ENCODE assay signal across 14 mouse cellular contexts in genomic region chr15:85651718-85652420, GRCm38 (mm10).
DNase-seq lines count a peak whose midpoint lies in the region; ATAC-seq and TF ChIP-seq lines count a peak whose summit lies in the region.
"Had no signal": no experiment of that assay in that cellular context is flagged by ENCODE, and none has a peak within 500 bp of the region (broad histone marks: within the 10 kb centered on the region; RNA-seq: fewer than 3 reads in every experiment).

No protein-coding gene starts in this region.

- no peak overlapping the region for H3K9ac ChIP-seq in stomach, embryonic 15.5 days
- no peak overlapping the region for H3K9ac ChIP-seq in stomach, postnatal 0 days (ENCODE audit: low read length)
- H3K9ac ChIP-seq in hindbrain, embryonic 16.5 days (ENCODE audit: low read depth, low read length): no peak overlapping the region
- H3K9ac ChIP-seq: limb, embryonic 12.5 days had no signal

- peaks cover 43% of the 10 kb centered on the region for H3K4me1 ChIP-seq in stomach, embryonic 15.5 days
- H3K4me1 ChIP-seq in stomach, postnatal 0 days (replicated peaks; ENCODE audit: control insufficient read depth, insufficient read depth): peaks cover 6% of the 10 kb centered on the region; the same call in 1 of the 2 replicates
- peaks cover 40% of the 10 kb centered on the region for H3K4me1 ChIP-seq in hindbrain, embryonic 16.5 days (ENCODE audit: control insufficient read depth, insufficient read depth, low read depth, low read length)

- TF ChIP-seq EP300 in stomach, postnatal 0 days (optimal IDR thresholded peaks at IDR 0.05): no peak

- peak; percentile 92 for DNase-seq in heart, adult 11 months
- DNase-seq in heart, postnatal 14 days: no peak
- DNase-seq in stomach, postnatal 0 days (ENCODE audit: low spot score): no peak
- no peak for DNase-seq in frontal cortex, postnatal 10 days (ENCODE audit: low spot score in 2 of 2)
- no peak for DNase-seq in adrenal gland, adult 18-20 months (ENCODE audit: low spot score in 2 of 2)
- DNase-seq: heart, postnatal 10 days; layer of hippocampus, postnatal 36 days; lung, postnatal 36 days; thymus, postnatal 4 days had no signal

- H3K27ac ChIP-seq in stomach, embryonic 15.5 days: 0 out of 2 replicates have a peak overlapping the region, but pooled peaks have one; percentile 97
- H3K27ac ChIP-seq in stomach, postnatal 0 days (replicated peaks): no peak overlapping the region
- peak overlapping the region; percentile 95 for H3K27ac ChIP-seq in hindbrain, embryonic 16.5 days (ENCODE audit: low read depth, low read length)

- H3K4me2 ChIP-seq in stomach, embryonic 15.5 days: no peak overlapping the region
- no peak overlapping the region for H3K4me2 ChIP-seq in stomach, postnatal 0 days (replicated peaks; ENCODE audit: low read depth)
- H3K4me2 ChIP-seq in hindbrain, embryonic 16.5 days (ENCODE audit: low read length): no peak overlapping the region

- intact Hi-C loops in heart, postnatal 14 days (cut with DNase I): no loop called here

- H3K9me3 ChIP-seq in stomach, embryonic 15.5 days: no peaks in the 10 kb centered on the region
- no peaks in the 10 kb centered on the region for H3K9me3 ChIP-seq in stomach, postnatal 0 days (ENCODE audit: control insufficient read depth, low read length)
- no peaks in the 10 kb centered on the region for H3K9me3 ChIP-seq in hindbrain, embryonic 16.5 days (ENCODE audit: control insufficient read depth, low read length)
- H3K9me3 ChIP-seq: limb, embryonic 12.5 days had no signal

- no peaks in the 10 kb centered on the region for H3K27me3 ChIP-seq in stomach, embryonic 15.5 days (replicated peaks)
- no peaks in the 10 kb centered on the region for H3K27me3 ChIP-seq in stomach, postnatal 0 days (ENCODE audit: control insufficient read depth, insufficient read depth, low read length)
- H3K27me3 ChIP-seq in hindbrain, embryonic 16.5 days (replicated peaks; ENCODE audit: control insufficient read depth, insufficient read depth, low read length): no peaks in the 10 kb centered on the region

- 77% methylated on average over 9 of the region's 9 CpGs for WGBS in stomach, embryonic 15.5 days
- 86% methylated on average over 9 of the region's 9 CpGs for WGBS in stomach, postnatal 0 days
- WGBS in hindbrain, embryonic 16.5 days: 71% methylated on average over 9 of the region's 9 CpGs

- no peak for ATAC-seq in stomach, embryonic 15.5 days (ENCODE audit: insufficient read depth, low FRiP score, low read depth)
- no peak for ATAC-seq in stomach, postnatal 0 days (ENCODE audit: low FRiP score, low TSS enrichment)
- no peak for ATAC-seq in hindbrain, embryonic 16.5 days
- ATAC-seq: activated CD4-positive, CD25-positive, alpha-beta regulatory T cell, adult 4 months; intestine, postnatal 0 days had no signal

- no peaks in the 10 kb centered on the region for H3K36me3 ChIP-seq in stomach, embryonic 15.5 days
- H3K36me3 ChIP-seq in stomach, postnatal 0 days (ENCODE audit: control insufficient read depth, insufficient read depth, low read length): no peaks in the 10 kb centered on the region
- no peaks in the 10 kb centered on the region for H3K36me3 ChIP-seq in hindbrain, embryonic 16.5 days (ENCODE audit: control insufficient read depth, insufficient read depth, low read length)
- H3K36me3 ChIP-seq: limb, embryonic 12.5 days had no signal

- no peak for TF ChIP-seq CTCF in stomach, postnatal 0 days (IDR thresholded peaks at IDR 0.05; ENCODE audit: low read depth)

- no peak overlapping the region for H3K4me3 ChIP-seq in stomach, embryonic 15.5 days (replicated peaks)
- H3K4me3 ChIP-seq in stomach, postnatal 0 days (ENCODE audit: low read depth, low read length): no peak overlapping the region
- H3K4me3 ChIP-seq in hindbrain, embryonic 16.5 days (ENCODE audit: low read length): no peak overlapping the region
- H3K4me3 ChIP-seq: limb, embryonic 12.5 days had no signal
